Mouse (Mus musculus) cortical plate, adult 2 months (tissue): ENCODE results near the gene Smim14. TPM values are rescaled to one million over a fixed set of nuclear protein-coding genes. Genes with fewer than 3 reads are reported as not detected.

Experiments used
- H3K27ac ChIP-seq: fragments of 200-500 bp; 2 replicates; pipeline ENCODE4 v1.5.1; 2012; ENCODE audit warnings: low read length, control low read depth, inconsistent platforms; ENCODE audit not compliant: insufficient read depth
- H3K4me1 ChIP-seq: fragments of 200-500 bp; 2 replicates; pipeline ENCODE4 v1.6.1; 2011; ENCODE audit warnings: low read length; ENCODE audit not compliant: control insufficient read depth, insufficient read depth
- H3K4me3 ChIP-seq: fragments of 200-500 bp; 2 replicates; pipeline ENCODE4 v1.5.1; 2011; ENCODE audit warnings: mild to moderate bottlenecking, low read length, control low read depth; ENCODE audit not compliant: insufficient read depth
- CTCF ChIP-seq: fragments of 200-500 bp; IDR thresholded peaks from 2 replicates; pipeline ENCODE4 v1.5.1; 2011; ENCODE audit warnings: mild to moderate bottlenecking, control low read depth, low read length; ENCODE audit not compliant: insufficient read depth; ENCODE audit errors: extremely low read depth
- POLR2A ChIP-seq: fragments of 200-500 bp; IDR thresholded peaks from 2 replicates; pipeline ENCODE4 v1.6.1; 2011; ENCODE audit warnings: mild to moderate bottlenecking, low read length, control low read depth; ENCODE audit not compliant: insufficient read depth; ENCODE audit errors: extremely low read depth
- polyA plus RNA-seq: library from polyadenylated mRNA; depleted of rRNA; stranded (reverse); fragments of >200 nt; gene quantifications from 2 replicates; pipeline ENCODE4 v1.2.3, GENCODE M21; 2012

The Smim14 gene
- polyA plus RNA-seq, 1 experiment, result 154 TPM

DNA sequence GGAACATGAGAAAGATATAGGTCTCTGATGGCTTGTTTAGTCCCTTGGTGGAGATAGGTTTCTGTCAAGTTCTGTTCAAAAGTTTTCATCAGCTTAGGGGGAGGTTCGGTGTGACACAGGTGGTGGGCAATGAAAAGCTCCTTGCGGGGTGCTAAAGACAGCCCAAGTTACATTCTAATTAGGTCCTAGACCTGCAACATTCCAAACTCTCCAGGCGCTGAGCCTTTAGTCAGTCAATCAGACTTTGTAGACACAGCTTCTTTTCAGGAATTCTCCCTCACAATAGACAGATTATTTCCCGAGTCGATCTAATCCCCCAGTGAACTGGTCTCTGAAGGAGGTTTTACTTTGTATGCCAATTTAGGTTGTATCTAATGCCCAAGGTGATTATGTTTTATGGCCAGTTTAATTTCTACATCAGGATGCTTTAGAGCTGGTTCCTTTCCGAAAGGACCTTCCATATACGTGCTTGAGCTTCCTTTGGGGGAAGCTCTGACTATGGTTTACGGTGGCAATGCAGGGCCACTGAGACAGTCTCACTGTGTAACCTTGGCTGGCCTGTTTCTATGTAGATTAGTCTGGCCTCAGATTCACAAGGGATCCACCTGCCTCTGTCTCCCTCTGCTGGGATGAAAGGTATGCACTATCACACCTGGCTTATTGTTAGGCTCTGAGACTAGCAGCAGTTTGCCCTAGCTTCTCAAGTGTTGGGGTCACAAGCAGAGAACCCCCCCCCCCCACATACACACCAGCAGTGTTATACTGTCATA is 11.1 kb downstream of the Smim14 start:
- Histone ChIP-seq H3K27ac (no peak overlapping the region), H3K4me3 (no peak overlapping the region), H3K4me1 (no peaks in the 10 kb centered on the region)
- TF ChIP-seq POLR2A, result no peak
- TF ChIP-seq CTCF, result peak; percentile 15; the same call in 1 of the 2 replicates

DNA sequence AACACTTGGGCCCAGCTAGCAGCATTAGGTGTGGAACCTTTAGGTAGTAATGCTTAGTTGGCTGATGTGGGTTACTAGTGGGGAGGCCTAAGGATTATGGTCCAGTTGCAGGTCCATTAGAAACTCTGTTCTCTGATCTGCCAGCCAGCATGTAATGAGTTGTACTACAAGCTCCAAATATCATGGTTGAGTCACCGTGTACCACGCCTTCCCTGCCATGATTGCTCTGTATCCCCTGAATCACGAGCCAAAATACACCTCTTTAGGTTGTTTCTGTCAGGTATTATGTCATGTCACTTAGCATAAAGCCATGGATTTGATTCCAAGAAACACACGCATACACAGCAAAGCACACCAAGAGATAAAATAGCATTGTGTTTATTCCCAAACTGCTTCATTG is 12.2 kb downstream of the Smim14 start:
- Histone ChIP-seq H3K27ac (no peak overlapping the region), H3K4me3 (no peak overlapping the region), H3K4me1 (no peaks in the 10 kb centered on the region)
- TF ChIP-seq CTCF (no peak), POLR2A (no peak)

DNA sequence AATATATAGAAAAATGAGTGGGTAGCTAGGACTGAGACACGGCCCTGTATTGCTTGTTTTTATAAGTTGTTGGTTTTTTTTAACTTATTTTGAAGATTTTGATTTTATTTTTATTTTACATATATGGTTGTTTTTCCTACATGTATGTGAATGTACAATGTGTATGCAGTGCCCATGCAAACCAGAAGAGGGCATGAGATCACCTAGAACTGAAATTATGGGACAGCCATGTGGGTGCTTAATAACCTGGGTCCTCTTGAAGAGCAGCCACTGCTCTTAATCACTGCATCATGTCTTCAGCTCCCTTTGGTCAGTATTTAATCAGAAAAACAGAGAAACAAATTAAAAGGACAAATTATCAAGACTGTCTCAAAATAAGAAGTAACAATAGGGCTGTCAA is 15.2 kb downstream of the Smim14 start:
- H3K27ac ChIP-seq, result no peak overlapping the region
- no peaks in the 10 kb centered on the region for H3K4me1 ChIP-seq
- H3K4me3 ChIP-seq, result no peak overlapping the region
- no peak for TF ChIP-seq CTCF
- no peak for TF ChIP-seq POLR2A

GRCm38 (mm10) chr5:65514635-65515278 is 22.2 kb downstream of the Smim14 start:
- H3K27ac ChIP-seq, result no peak overlapping the region
- TF ChIP-seq CTCF (no peak), POLR2A (no peak)

DNA sequence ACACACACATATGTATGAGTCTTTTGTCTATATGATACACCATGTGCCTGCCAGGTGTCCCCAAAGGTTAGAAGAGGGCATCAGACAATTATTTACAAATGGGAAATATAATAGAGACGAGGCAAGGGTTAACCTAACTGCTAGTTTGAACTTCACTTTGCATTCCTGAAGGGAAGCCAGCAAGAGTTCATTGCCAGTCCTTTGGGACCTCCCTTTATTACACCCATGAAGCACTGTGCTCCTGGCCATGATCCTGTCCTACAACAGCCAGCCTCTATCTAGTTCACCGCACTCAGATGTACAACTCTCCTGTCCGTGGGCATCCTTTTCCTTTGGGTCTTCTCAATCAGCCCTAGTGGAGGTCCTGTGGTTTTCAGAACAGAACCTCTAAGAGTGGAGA is 23.5 kb downstream of the Smim14 start:
- Histone ChIP-seq H3K4me3 (no peak overlapping the region), H3K4me1 (no peaks in the 10 kb centered on the region), H3K27ac (no peak overlapping the region)
- TF ChIP-seq CTCF, result no peak
- TF ChIP-seq POLR2A, result no peak

More at GRCm38 (mm10) chr5:65514635-65515278, 22.2 kb downstream of the Smim14 start:
- no peaks in the 10 kb centered on the region for H3K4me1 ChIP-seq
- no peak overlapping the region for H3K4me3 ChIP-seq

DNA sequence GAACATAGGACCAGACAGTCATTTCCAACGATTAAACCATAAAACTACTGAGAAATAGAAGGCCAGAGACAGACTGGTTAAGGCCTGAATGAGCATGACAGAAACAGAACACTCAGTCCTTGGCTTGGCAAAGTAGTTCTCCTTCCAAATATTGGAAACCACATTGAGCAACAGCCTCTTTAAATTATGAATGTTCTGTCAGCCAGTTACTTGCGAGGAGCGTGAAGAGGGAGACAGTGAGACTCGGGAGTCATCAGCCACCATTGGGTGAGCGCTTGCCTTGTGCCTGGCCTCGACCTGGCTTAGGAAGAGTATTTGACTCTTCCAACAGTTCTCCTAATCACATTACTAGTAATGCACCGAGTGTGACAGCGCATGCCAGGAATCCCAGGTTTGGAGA is 28.6 kb downstream of the Smim14 start:
- Histone ChIP-seq H3K4me1 (no peaks in the 10 kb centered on the region), H3K4me3 (no peak overlapping the region), H3K27ac (no peak overlapping the region)
- TF ChIP-seq CTCF (no peak), POLR2A (no peak)

DNA sequence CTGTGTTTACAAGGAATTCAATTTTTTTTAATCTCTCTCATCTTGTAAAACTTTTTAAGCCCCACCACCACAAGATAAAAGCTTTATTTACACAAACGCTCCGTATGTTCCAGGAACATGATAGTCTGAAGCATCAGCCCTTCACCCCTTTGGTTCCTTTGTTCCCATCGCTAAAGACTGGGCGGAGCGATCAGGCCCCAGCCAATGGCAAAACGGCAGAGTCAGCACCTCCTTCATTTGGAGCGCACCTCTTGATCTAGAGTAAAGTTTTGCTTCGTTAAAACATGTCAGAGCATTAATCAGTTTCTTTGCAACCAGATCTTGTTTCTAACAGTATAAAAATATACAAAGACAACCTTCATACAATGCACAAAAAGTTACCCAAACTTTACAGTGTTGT is 31.2 kb downstream of the Smim14 start:
- TF ChIP-seq CTCF (no peak), POLR2A (no peak)
- no peaks in the 10 kb centered on the region for H3K4me1 ChIP-seq
- no peak overlapping the region for H3K27ac ChIP-seq
- H3K4me3 ChIP-seq, result no peak overlapping the region

DNA sequence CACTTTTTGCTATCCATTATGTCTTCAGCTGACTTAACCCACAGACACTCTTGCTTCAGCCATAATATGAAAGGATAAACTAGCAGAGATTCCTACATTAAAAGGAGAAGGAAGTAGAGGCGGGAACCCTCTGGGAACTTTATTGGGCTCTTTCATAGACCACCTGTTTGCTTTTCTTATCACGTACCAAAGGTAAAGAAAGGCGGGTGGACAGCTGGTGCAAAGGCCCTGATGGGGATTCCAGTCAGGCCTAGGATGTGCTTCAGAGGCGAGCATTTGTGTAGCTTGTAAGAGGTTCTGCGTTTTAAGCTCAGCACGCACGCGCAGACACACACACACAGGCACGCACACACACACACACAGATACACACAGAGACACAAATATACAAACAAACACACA is 35.6 kb downstream of the Smim14 start:
- H3K4me1 ChIP-seq, result no peaks in the 10 kb centered on the region
- TF ChIP-seq CTCF, result no peak
- no peak for TF ChIP-seq POLR2A
- no peak overlapping the region for H3K4me3 ChIP-seq
- H3K27ac ChIP-seq, result no peak overlapping the region

GRCm38 (mm10) chr5:65500231-65500630 is 36.8 kb downstream of the Smim14 start:
- Histone ChIP-seq H3K4me1 (no peaks in the 10 kb centered on the region), H3K27ac (no peak overlapping the region), H3K4me3 (no peak overlapping the region)
- TF ChIP-seq CTCF (no peak), POLR2A (no peak)

DNA sequence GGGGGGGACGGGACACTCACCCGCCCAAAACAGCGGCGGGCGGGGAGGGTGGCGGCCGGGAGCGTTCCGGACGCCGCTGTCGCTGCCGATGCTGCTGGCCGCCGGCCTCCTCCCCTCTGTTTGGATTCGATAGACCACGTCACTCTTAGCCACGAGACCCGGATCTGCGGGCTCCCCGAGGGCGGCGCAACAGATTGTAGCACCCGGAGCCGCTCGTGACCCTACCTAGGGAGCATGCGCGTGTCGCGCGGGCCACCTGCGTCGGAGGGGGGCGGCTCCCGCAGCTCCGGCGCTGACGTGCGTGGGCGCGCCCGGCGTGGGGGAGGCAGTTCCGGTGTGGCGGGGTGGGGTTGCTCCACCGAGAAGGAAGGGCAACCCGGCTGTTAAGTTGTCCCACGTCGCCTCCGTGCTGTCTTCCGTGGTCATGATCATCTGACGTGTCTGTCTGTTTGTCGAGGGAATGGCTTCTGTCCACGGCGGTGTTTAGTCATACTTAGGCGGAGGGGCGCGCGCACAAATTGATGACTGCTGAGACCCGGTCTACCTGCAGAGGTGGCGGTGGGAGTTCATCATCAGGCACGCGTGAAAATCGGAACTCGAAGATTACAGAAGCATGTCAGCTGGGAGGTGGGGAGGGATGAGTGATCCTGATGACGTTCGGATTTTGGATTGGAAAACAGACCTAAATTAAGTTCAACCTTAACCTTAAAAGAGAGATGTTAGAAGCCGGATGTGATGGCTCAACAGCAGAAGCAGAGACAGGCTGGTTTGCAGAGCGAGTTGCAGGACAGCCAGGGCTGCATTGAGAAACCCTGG is 44.1 kb downstream of the Smim14 start, which contains the start of gene Gm43552:
Gene Gm43552 (minus strand): TSS at position 118 of the 816 bp plus-strand sequence.
- Histone ChIP-seq H3K27ac (peak within 1 kb of the TSS; percentile 93), H3K4me3 (peak within 1 kb of the TSS; percentile 97), H3K4me1 (peaks cover 2% of the 10 kb centered on the region)
- no peak for TF ChIP-seq CTCF
- TF ChIP-seq POLR2A, result peak; percentile 59
